Mouse (Mus musculus) CH12F3 (cell line): ENCODE measurements around the gene Rhbdl3.

Experiments used
- in situ Hi-C: fragments of 300-500 bp; cut with MboI; formaldehyde crosslinking; loops from 2 replicates; pipeline ENCODE4 v1.14.3; 2020; ENCODE audit warnings: low sequenced_read_pairs

The Rhbdl3 gene

GRCm38 (mm10) chr11:80300551-80301315 lies at the start of gene Rhbdl3:
Gene Rhbdl3, plus strand, starts transcription at chr11:80300912.
- in situ Hi-C loops: no loop called here

- in situ Hi-C loops: no loop called here
These were observed 36.6 kb upstream of the Rhbdl3 start for GRCm38 (mm10) chr11:80264137-80264536.

- in situ Hi-C loops: no loop called here
These were observed 29.6 kb upstream of the Rhbdl3 start for GRCm38 (mm10) chr11:80271096-80271495.

GRCm38 (mm10) chr11:80275011-80275410 lies 25.7 kb upstream of the Rhbdl3 start:
- in situ Hi-C loops: no loop called here

- in situ Hi-C loops: no loop called here
These were observed 22.7 kb upstream of the Rhbdl3 start for GRCm38 (mm10) chr11:80278054-80278453.

GRCm38 (mm10) chr11:80283786-80284185 lies 16.9 kb upstream of the Rhbdl3 start:
- in situ Hi-C loops: no loop called here

- in situ Hi-C loops: no loop called here
These were observed 16.1 kb upstream of the Rhbdl3 start for GRCm38 (mm10) chr11:80284641-80285040.

DNA sequence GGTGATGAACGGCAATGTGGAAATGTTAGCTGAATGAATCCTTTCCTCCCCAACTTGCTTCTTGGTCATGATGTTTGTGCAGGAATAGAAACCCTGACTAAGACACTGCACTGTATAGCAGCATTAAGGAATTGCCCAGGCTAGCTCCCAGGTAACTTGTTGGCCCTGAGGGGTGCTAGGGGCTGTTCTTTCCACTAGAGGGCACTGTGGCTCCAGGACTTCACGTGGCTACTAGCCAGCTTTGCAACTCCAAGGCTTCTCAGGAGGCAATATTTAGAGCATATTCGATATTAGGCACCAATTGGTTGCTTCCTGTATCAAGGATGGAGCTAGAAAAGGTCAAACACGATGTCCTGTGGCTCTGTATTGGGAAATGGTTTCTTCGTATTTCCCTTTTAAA lies 13.6 kb upstream of the Rhbdl3 start:
- in situ Hi-C loops: no loop called here

GRCm38 (mm10) chr11:80289701-80290445 lies 10.8 kb upstream of the Rhbdl3 start:
- in situ Hi-C loops: loop anchor here (10.0 kb wide), 1 partner anchor 65 kb away; no protein-coding TSS in a partner anchor

DNA sequence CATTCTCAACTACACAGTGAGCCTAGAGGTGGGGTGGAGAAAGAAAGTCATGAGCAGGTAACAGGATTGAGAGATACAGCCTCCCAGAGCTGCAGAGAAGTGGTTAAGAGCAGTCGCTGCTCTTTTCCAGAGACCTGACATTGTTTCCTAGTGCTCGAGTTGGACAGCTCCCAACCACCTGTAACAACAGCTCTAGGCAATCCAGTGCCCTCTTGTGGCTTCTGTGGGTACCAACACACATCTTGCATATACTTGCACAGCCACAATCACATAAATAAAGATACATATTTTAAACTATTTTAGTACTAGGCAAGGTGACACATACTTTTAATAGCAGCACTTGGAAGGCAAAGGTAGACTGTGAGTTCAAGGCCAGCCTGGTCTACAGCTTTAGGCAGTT lies 9.7 kb upstream of the Rhbdl3 start:
- in situ Hi-C loops: loop anchor here (10.0 kb wide), 1 partner anchor 64 kb away; no protein-coding TSS in a partner anchor

DNA sequence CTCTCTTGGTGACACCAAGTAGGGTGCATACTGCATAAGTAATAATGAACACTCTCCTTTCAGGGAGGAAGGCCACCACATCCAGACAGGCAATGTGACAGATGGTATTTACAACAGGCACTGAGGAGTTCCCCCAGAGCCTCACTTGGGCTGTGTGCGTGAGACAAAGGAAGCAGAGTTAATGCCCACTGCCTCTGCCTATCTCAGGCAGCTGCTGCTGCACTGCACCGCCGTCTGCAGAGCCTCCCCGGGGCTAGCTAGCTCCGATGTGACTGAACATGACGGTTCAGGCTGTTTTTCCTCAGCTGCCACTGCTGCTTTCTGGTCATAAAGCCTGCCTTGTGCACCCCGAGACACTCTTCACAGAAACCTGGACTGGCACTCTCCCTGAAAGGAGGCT lies 8.2 kb upstream of the Rhbdl3 start:
- in situ Hi-C loops: loop anchor here (10.0 kb wide), 1 partner anchor 62 kb away; no protein-coding TSS in a partner anchor

- in situ Hi-C loops: loop anchor here (10.0 kb wide), 1 partner anchor 60 kb away; no protein-coding TSS in a partner anchor
These were observed 5.6 kb upstream of the Rhbdl3 start for GRCm38 (mm10) chr11:80295066-80295465.

DNA sequence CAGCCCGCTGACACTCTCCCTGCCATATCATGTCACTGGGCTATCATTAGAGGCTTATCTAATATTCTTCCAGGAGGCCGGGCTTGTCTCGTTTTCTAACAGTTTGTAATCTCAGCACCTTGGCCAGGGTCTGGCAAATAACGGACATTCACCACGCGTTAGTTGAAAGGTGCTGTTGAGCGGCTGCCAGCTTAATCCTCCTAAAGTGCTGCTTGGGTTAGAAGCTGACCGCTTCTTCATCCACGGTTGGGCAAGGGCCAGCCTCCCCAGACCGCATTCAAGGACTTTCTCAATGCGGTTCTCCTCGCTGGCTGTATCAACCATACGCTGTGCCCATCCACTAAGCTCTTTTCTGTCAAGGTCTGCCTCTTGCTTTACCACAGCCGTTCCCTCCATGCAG lies 4.9 kb upstream of the Rhbdl3 start:
- in situ Hi-C loops: loop anchor here (10.0 kb wide), 1 partner anchor 59 kb away; no protein-coding TSS in a partner anchor

- in situ Hi-C loops: loop anchor here (10.0 kb wide), 1 partner anchor 55 kb away; no protein-coding TSS in a partner anchor
These were observed 1.0 kb upstream of the Rhbdl3 start for GRCm38 (mm10) chr11:80299513-80300235.

DNA sequence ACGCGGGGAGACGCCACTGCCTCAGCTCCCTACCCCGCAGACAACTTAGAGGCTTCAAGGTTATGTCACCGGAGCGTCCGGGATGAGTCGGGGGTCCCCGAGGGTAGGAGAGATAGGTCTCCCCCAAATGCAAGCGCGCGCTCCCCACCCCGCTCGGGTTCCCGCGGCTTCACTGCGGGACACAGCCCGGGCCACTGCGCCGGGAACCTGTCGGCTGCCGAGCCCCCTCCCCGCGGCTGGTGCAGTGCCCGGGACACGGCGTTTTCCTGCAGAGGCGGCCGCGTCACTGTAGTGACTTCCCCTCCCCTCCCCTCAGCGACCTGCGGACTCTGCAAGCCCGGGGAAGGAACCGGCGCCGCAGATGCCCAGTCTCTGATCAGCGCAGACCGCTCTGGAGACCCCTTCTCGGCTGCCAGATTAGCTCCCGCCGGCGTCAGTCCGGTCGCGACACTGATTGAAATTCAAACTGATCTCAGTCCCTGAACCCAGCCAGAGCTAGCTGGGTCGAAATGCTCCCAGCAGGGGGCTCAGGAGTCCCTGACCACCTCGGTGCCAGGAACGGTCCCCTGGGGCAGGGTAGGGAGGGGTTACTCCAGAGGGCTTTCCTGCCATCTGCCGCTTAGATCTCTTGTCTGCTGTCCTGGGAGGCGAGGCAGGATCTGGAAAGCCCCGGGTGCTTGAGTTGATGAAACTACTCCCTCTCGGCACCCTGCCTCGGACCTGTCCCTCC lies 769 bp downstream of the Rhbdl3 start:
- in situ Hi-C loops: no loop called here

DNA sequence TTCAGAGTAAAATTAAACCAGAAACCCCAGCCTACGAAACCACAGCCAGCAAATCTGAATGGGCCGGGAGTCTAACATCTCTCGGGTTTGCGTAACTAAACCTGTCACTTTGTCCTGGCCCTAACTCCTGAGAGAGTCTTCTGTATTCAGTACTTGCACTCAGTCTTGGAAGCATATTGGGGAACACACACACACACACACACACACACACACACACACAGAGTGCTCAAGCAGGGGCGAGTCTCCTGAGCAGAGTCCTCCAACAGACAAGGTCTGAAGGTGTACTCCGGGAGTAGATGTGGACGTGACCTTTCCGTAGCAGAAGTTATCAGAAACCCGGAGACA lies 1.3 kb downstream of the Rhbdl3 start:
- in situ Hi-C loops: no loop called here

DNA sequence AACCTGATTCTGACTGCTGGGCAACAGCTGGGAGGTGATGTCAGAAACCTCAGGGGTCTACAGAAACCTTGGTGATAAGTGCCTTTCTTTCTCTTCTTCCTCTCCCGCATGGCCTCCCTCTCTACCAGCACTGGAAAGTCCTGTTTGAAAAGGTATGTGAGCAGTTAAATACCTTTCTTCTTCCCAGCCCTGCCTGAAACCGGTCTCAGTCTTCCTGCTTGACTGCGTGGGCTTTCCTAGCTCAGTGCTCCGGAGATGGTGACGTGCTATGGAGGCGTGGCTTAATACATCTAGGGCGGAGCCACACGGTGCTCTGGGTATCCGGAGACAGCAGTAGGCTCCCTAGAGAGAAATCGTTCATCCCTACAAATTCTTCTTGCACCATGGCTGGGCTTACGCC lies 1.8 kb downstream of the Rhbdl3 start:
- in situ Hi-C loops: no loop called here

GRCm38 (mm10) chr11:80303746-80304145 lies 3.0 kb downstream of the Rhbdl3 start:
- in situ Hi-C loops: no loop called here

- in situ Hi-C loops: no loop called here
These were observed 4.1 kb downstream of the Rhbdl3 start for GRCm38 (mm10) chr11:80304846-80305245.

GRCm38 (mm10) chr11:80308537-80308936 lies 7.8 kb downstream of the Rhbdl3 start:
- in situ Hi-C loops: no loop called here

DNA sequence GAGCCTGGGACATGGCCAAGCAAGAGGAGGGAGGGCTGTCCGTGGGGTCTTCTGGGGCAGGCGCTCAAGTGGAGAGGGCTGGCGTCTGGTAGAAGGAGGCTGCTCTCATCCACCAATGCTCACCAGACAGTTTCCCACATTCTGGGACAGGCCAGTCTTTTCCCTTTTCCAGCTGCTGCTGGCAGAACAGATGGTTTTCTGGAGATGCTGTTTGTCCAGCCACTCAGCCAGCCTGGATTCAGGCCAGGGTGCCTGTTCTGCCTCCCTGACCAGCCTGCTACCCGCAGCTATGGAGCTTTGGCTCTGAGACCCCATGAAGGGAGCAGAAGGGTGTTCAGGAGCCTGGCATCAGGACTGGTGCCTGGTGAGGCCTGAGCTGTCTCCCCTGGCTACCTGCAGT lies 10.6 kb downstream of the Rhbdl3 start:
- in situ Hi-C loops: no loop called here
